Mouse (Mus musculus): ENCODE results near the gene Unk.
"Not testable (repeated sequence)": the region's sequence is repeated elsewhere in the genome, so short reads cannot be mapped to it uniquely, and the experiment has no call there.

The Unk gene

DNA sequence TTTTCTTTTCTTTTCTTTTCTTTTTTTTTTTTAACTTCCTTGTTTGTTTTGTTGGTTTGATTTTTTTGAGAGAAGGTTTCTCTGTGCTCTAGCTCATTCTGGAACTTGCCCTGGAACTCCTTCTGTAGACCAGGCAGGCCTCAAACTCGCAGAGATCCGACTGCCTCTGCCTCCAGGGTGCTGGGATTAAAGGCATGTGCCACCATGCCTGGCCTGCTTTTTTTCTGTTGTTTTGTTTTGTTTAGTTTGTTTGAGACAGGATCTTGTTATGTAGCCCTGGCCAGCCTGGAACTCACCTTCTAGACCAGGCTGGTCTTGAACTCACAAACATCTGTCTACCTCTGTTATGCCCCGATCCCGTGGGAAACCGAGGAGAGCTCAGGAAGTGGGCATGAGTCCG lies 59.4 kb downstream of the Unk start:
- no peak for DNase-seq

DNA sequence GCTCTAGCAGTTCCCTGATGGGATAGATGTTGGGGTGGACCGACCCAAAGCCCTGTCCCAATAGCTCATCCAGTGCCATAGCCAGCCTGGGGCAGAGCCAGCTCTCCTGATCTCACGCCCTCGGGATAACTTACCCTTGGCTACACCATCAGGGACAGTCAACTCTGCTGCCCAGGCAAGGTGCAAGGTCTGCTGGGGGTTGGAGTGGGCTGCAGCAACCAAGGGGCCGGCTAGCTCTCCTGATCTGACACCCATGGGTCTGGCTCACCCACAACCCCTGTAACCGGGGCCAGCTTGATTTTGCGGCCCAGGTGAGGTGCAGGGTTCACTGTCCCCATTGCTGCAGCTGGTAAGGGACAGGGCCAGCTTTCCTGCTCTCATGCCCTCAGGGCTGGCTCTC lies 61.5 kb downstream of the Unk start:
- peak in 1 of 2 experiments; percentile 17 for DNase-seq

DNA sequence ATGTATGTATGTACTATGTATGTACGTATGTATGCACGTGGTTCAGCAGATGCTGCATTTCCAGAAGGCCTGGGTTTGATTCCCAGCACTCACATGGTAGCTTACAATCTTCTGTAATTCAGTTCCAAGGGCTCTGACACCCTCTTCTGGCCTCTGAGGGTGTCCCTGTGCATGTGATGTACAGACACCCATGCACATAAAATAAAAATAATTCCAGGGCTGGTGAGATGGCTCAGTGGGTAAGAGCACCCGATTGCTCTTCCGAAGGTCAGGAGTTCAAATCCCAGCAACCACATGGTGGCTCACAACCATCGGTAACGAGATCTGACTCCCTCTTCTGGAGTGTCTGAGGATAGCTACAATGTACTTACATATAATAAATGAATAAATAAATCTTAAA lies 62.8 kb downstream of the Unk start:
- DNase-seq, result not testable (repeated sequence)

GRCm38 (mm10) chr11:116093771-116094565 lies 63.8 kb downstream of the Unk start:
- no peak for DNase-seq

DNA sequence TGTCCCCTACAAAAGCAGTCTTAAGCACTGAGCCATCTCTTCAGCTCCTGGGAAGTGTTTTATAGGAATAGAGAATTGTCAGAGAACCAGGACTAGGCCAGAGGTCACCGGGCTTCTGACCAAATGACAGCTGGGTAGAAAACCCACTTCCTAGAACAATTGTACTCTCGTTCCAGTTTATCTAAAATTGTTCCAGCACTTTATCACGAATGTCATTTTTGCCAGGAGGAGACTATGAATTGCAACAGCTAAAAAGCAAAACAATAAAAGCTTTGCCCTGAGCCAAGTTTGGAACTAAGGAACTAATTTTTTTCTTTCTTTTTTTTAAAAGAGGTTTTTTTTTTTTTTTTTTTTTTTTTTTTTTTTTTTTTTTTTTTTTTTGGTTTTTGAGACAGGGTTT lies 65.5 kb downstream of the Unk start:
- peak; percentile 59 to 69 for DNase-seq

- peak in 1 of 2 experiments; percentile 43 for DNase-seq
Measured at GRCm38 (mm10) chr11:116096213-116097108, 66.3 kb downstream of the Unk start.

- no peak for DNase-seq
Measured at GRCm38 (mm10) chr11:116098711-116099460, 68.8 kb downstream of the Unk start.

DNA sequence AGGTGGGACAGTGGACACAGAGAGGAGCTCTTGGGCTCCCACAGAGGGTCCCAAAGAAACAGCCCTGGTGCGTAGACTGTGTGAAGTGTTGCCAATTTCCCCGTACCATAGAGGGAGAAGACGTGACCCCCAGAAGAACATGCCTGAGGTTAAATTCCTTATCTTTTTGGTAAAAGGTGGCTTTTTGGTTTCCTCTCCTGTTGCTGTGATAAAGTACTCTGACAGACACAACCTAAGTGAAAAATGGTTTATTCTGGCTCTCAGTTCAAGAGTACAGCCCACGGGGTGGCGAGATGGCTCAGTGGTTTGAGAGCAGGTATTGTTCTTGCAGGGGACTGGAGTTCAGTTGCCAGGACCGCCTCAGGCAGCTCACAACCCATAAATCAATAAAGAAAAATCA lies 69.3 kb downstream of the Unk start:
- no peak for DNase-seq

GRCm38 (mm10) chr11:116100385-116100784 lies 70.3 kb downstream of the Unk start:
- DNase-seq, result peak; percentile 54 to 77

DNA sequence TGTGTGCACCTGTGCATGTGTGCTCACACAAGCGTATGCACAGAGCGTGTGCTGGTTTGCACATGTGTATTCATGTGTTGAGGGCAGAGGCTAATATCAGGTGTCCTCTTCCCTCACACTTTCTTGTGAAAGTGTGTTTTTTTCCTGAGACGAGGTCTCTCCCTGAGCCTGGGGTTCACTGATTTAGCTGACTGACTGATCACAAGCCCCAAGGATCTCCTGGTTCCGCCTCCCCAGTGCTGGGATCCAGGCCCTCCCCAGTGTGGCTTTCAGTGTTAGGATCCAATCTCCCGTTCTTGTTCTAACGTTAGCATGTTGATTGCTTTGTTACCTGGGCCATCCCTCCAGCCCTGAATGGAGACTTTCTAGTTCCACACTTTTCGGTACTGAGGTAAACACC lies 70.7 kb downstream of the Unk start:
- DNase-seq, result no peak

GRCm38 (mm10) chr11:116101931-116102381 lies 71.8 kb downstream of the Unk start:
- peak; percentile 60 to 80 for DNase-seq

DNA sequence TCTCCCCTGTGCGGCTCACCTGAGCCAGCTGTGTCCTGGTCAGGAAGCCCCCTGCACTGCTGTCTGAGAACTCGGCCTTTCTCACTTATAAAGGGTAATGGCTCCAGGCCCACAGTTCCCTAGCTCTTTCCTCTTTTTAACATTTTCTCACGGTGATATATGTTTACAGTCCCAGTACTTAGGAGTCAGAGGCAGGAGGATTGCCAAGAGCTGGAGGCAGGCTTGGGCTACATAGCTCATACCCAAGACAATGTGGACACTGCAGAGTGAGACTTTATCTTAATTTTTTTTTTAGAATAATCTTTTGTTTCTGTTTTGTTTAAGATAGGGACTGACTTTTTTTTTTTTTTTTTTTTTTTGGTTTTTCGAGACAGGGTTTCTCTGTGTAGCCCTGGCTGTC lies 72.3 kb downstream of the Unk start:
- DNase-seq, result no peak

DNA sequence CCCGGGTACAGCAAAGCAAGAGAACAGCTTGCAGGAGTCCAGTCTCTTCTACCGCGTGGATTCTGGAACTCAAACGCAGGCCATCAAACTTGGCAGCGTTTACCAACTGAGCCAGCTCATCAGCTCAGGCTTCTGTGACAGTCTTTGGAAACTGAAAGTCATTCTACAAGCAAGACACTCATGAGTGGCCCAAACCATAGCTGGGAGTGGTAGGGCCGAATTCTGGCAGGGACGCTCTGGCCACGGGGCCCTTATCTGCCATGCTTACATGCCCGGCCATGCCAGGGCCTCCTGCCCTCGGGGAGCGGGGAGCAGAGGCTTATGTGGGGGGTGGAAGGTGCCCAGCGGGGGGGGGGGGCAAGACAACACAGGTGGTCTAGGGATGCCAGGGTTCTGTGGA lies 73.5 kb downstream of the Unk start:
- DNase-seq, result peak in 1 of 2 experiments; percentile 23

- peak; percentile 64 to 80 for DNase-seq
Measured at GRCm38 (mm10) chr11:116104006-116104646, 74.0 kb downstream of the Unk start.

DNA sequence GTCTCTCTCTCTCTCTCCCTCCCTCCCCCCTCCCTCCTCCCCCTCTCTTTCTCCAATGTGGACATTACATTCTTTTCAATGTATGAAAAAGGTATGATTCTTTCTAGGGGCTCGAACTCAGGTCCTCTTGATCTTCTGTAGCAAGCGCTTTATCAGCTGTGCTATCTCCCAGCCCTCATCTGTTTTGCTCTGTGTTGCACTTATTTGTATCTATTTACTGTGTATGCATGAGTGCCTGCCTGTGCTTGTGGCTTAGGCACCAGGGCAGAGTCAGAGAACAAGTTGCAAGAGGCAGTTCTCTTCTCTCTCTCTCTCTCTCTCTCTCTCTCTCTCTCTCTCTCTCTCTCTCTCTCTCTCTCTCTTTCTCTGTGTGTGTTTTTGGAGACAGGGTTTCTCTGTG lies 74.9 kb downstream of the Unk start:
- no peak for DNase-seq

- DNase-seq, result peak in 1 of 2 experiments; percentile 42
Measured at GRCm38 (mm10) chr11:116106154-116106962, 76.2 kb downstream of the Unk start.

- no peak for DNase-seq
Measured at GRCm38 (mm10) chr11:116106963-116107776, 77.0 kb downstream of the Unk start.

- DNase-seq, result no peak
Measured at GRCm38 (mm10) chr11:116107777-116108285, 77.7 kb downstream of the Unk start.

DNA sequence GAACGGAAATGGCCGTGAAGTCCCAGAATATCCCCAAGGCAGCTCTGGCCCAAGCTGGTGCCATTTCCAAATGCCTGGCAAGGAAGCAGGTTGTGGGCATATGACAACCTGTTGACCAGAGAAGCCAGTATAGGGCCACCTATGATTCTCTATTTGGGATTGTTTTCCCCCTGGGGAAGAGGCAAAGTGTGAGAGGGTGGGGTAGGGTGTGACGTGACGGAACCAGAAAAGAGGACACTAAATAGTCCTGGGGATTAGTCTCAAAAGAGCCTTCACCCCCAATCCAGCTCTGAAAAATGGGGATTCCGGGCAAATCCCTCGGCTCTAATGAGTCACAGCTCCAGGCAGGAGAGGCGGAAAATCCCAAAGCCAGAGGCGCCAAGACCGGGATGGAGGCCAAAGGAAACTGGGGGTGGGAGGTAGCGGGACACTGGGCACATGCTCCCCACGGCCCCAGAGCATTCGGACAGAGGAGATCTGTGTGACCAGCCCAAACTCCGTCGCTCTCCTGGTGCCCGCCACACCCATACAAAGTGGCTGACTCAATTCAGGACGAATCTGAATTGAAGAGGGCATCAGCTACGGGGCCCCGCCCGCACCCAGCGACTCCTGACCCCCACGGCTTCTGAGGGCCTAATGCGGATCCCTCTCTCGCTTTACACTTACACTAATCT lies 78.5 kb downstream of the Unk start:
- DNase-seq, result peak; percentile 64 to 67

All from lung, postnatal 4 days (tissue).